Mouse (Mus musculus) CH12.LX (cell line): ENCODE results near the gene Sugct.

Source experiments
- CTCF ChIP-seq, 2 experiments: IDR thresholded peaks in 1 of 2; conservative IDR thresholded peaks in 1 of 2; 2 replicates each; pipeline ENCODE4 v1.5.1; 2011 to 2012; ENCODE audit warnings: low read depth in 2 of 2, low read length in 2 of 2, improper control_type of control experiment in 1 of 2, inconsistent platforms in 1 of 2, mild to moderate bottlenecking in 1 of 2, moderate library complexity in 1 of 2
- EP300 ChIP-seq: IDR thresholded peaks from 2 replicates; pipeline ENCODE4 v1.6.1; 2011; ENCODE audit warnings: low read length, improper control_type of control experiment
- ETS1 ChIP-seq: conservative IDR thresholded peaks from 2 replicates; pipeline ENCODE4 v1.6.1; 2012; ENCODE audit warnings: low read depth, mild to moderate bottlenecking, inconsistent platforms, low read length, improper control_type of control experiment, moderate library complexity
- JUND ChIP-seq: conservative IDR thresholded peaks from 2 replicates; pipeline ENCODE4 v1.6.1; 2011; ENCODE audit warnings: low read depth, low read length, improper control_type of control experiment
- MAX ChIP-seq: IDR thresholded peaks from 2 replicates; pipeline ENCODE4 v1.6.1; 2011; ENCODE audit warnings: low read length, improper control_type of control experiment
- MXI1 ChIP-seq: IDR thresholded peaks from 2 replicates; pipeline ENCODE4 v1.6.1; 2011; ENCODE audit warnings: mild to moderate bottlenecking, low read depth, low read length, improper control_type of control experiment
- NELFE ChIP-seq: IDR thresholded peaks from 2 replicates; pipeline ENCODE4 v1.6.1; 2011; ENCODE audit warnings: low read depth, low read length, improper control_type of control experiment
- NRF1 ChIP-seq: IDR thresholded peaks from 2 replicates; pipeline ENCODE4 v1.6.1; 2014; ENCODE audit warnings: low read depth, mild to moderate bottlenecking, inconsistent platforms, low read length, improper control_type of control experiment, moderate library complexity
- RAD21 ChIP-seq: IDR thresholded peaks from 2 replicates; pipeline ENCODE4 v1.6.1; 2011; ENCODE audit warnings: low read depth, mild to moderate bottlenecking, low read length, improper control_type of control experiment, moderate library complexity
- SIN3A ChIP-seq: IDR thresholded peaks from 2 replicates; pipeline ENCODE4 v1.6.1; 2012; ENCODE audit warnings: low read length, improper control_type of control experiment, inconsistent platforms
- TBP ChIP-seq: conservative IDR thresholded peaks from 2 replicates; pipeline ENCODE4 v1.6.1; 2011; ENCODE audit warnings: low read depth, low read length, improper control_type of control experiment
- TCF12 ChIP-seq: IDR thresholded peaks from 2 replicates; pipeline ENCODE4 v1.6.1; 2014; ENCODE audit warnings: low read depth, mild to moderate bottlenecking, inconsistent platforms, low read length, improper control_type of control experiment
- USF1 ChIP-seq: IDR thresholded peaks from 2 replicates; pipeline ENCODE4 v1.6.1; 2014; ENCODE audit warnings: low read depth, mild to moderate bottlenecking, inconsistent platforms, low read length, improper control_type of control experiment
- ZNF384 ChIP-seq: IDR thresholded peaks from 2 replicates; pipeline ENCODE4 v1.6.1; 2012; ENCODE audit warnings: low read depth, low read length, improper control_type of control experiment, inconsistent platforms

- TF ChIP-seq CTCF (conservative IDR thresholded peaks at IDR 0.05 in 1 of 2, IDR thresholded peaks at IDR 0.05 in 1 of 2; ENCODE audit: low read depth in 2 of 2, low read length in 2 of 2) (no peak), JUND (no peak), MAX (no peak), RAD21 (no peak), SIN3A (no peak), EP300 (no peak), ZNF384 (no peak), ETS1 (no peak), NELFE (no peak), NRF1 (no peak), USF1 (no peak), MXI1 (no peak), TCF12 (no peak), TBP (no peak)
Measured at GRCm38 (mm10) chr13:17296460-17296859, 398.9 kb downstream of the Sugct start.
